Mouse (Mus musculus) frontal cortex, postnatal 25 days (tissue): ENCODE results near the gene 6430550D23Rik.
A peak's percentile ranks its signal among the peaks of the same experiment; 100 is the strongest.

Source experiments
- DNase-seq, 2 experiments: peaks; one replicate each; pipeline ENCODE4 v3.0.0; 2022; ENCODE audit warnings: low spot score in 2 of 2

6430550D23Rik gene

GRCm38 (mm10) chr2:156007888-156008532 is at the start of gene 6430550D23Rik, which contains the start of gene Ergic3:
6430550D23Rik (minus strand) TSS chr2:156007977.
Ergic3 (plus strand) TSS chr2:156008045.
- peak; percentile 88 to 91 for DNase-seq

- DNase-seq = no peak
Observed at GRCm38 (mm10) chr2:156052816-156053215, 45.0 kb upstream of the 6430550D23Rik start, which contains the start of gene Fer1l4. Fer1l4 (minus strand) TSS chr2:156052947.

- DNase-seq = no peak
Observed at GRCm38 (mm10) chr2:156047929-156048328, 40.2 kb upstream of the 6430550D23Rik start.

GRCm38 (mm10) chr2:156042903-156043302 is 35.1 kb upstream of the 6430550D23Rik start:
- no peak for DNase-seq

- DNase-seq = no peak
Observed at GRCm38 (mm10) chr2:156039390-156039789, 31.6 kb upstream of the 6430550D23Rik start.

GRCm38 (mm10) chr2:156025482-156025881 is 17.7 kb upstream of the 6430550D23Rik start:
- DNase-seq = no peak

GRCm38 (mm10) chr2:156021765-156022164 is 14.0 kb upstream of the 6430550D23Rik start:
- no peak for DNase-seq

GRCm38 (mm10) chr2:156021219-156021618 is 13.4 kb upstream of the 6430550D23Rik start:
- no peak for DNase-seq

GRCm38 (mm10) chr2:156018106-156018505 is 10.3 kb upstream of the 6430550D23Rik start:
- DNase-seq = no peak

GRCm38 (mm10) chr2:156005393-156005792 is 2.4 kb downstream of the 6430550D23Rik start:
- no peak for DNase-seq

GRCm38 (mm10) chr2:155991863-155992321 is 15.9 kb downstream of the 6430550D23Rik start:
- peak; percentile 11 to 15 for DNase-seq

- no peak for DNase-seq
Observed at GRCm38 (mm10) chr2:155991151-155991550, 16.6 kb downstream of the 6430550D23Rik start.

- DNase-seq = no peak
Observed at GRCm38 (mm10) chr2:155989085-155989484, 18.7 kb downstream of the 6430550D23Rik start.

GRCm38 (mm10) chr2:155987131-155987530 is 20.6 kb downstream of the 6430550D23Rik start:
- no peak for DNase-seq

- DNase-seq = no peak
Observed at GRCm38 (mm10) chr2:155985776-155986175, 22.0 kb downstream of the 6430550D23Rik start.

- no peak for DNase-seq
Observed at GRCm38 (mm10) chr2:155979328-155979991, 28.3 kb downstream of the 6430550D23Rik start.

GRCm38 (mm10) chr2:155974087-155974731 is 33.6 kb downstream of the 6430550D23Rik start:
- DNase-seq = peak in 1 of 2 experiments; percentile 24

GRCm38 (mm10) chr2:155973348-155973747 is 34.4 kb downstream of the 6430550D23Rik start:
- no peak for DNase-seq

- DNase-seq = no peak
Observed at GRCm38 (mm10) chr2:155962991-155963390, 44.8 kb downstream of the 6430550D23Rik start.

- no peak for DNase-seq
Observed at GRCm38 (mm10) chr2:155961862-155962261, 45.9 kb downstream of the 6430550D23Rik start.

- no peak for DNase-seq
Observed at GRCm38 (mm10) chr2:155959981-155960380, 47.8 kb downstream of the 6430550D23Rik start.
